Mouse (Mus musculus): ENCODE measurements around the gene Rab40b. TPM values are rescaled to one million over a fixed set of nuclear protein-coding genes. Genes with fewer than 3 reads are reported as not detected.
A peak's percentile ranks its signal among the peaks of the same experiment; 100 is the strongest.

The Rab40b gene
- total and polyA plus RNA-seq, 3 experiments = not detected

DNA sequence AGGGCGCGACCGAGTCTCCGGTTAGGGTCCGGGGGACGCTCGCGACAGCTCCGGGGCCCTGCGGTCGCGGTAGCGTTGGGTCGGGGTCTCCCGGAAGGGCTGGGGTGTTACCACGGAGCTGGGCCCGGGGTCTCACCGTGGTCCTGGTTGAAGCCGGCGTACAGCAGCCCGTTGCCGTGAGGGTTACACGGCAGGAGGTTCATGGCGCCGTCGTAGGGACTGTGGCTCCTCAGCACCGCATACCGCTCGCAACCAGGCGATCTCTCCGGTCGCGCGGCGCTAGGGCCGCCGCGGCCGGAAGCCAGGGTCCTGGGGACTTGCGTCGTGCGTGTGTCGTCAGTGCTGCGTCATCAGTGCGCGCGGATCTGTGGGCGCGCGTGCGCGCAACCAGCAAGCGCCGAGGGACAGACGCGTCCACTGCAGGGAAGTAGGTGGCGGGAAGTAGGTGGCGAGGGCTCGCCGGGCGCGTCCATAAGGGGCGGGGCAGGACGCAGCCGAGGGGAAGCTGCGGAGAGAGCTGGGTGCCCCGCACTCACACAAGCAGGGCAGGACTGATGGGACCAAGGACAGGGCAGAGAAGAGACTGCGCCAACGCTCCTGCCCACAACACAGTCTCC lies 33.9 kb downstream of the Rab40b start, which contains the start of gene Wdr45b (continued):
- TF ChIP-seq ELF1 (IDR thresholded peaks at IDR 0.05; ENCODE audit: low read depth, low read length) = peak; percentile 96
- no peak; the same call in 1 of the 2 replicates for TF ChIP-seq ZKSCAN1 (IDR thresholded peaks at IDR 0.05; ENCODE audit: borderline replicate concordance, low read depth, low read length)
- no peak for TF ChIP-seq RCOR1 (conservative IDR thresholded peaks at IDR 0.05; ENCODE audit: low read depth, low read length)
- TF ChIP-seq PAX5 (IDR thresholded peaks at IDR 0.05; ENCODE audit: low read length) = no peak
- TF ChIP-seq ZC3H11A (IDR thresholded peaks at IDR 0.05; ENCODE audit: low read depth, low read length) = no peak
- peak; percentile 61; the same call in 1 of the 2 replicates for TF ChIP-seq UBTF (IDR thresholded peaks at IDR 0.05; ENCODE audit: low read depth, low read length)
- TF ChIP-seq POLR2A (IDR thresholded peaks at IDR 0.05; ENCODE audit: low read depth, low read length) = peak; percentile 97
- peak; percentile 95 for TF ChIP-seq ZMIZ1 (IDR thresholded peaks at IDR 0.05; ENCODE audit: low read depth, low read length)
- peak; percentile 76 for TF ChIP-seq TBP (conservative IDR thresholded peaks at IDR 0.05; ENCODE audit: low read depth, low read length)
- TF ChIP-seq ETS1 (conservative IDR thresholded peaks at IDR 0.05; ENCODE audit: low read depth, low read length) = peak; percentile 62; the same call in 1 of the 2 replicates
- peak; percentile 56; the same call in 1 of the 2 replicates for TF ChIP-seq IRF4 (IDR thresholded peaks at IDR 0.05; ENCODE audit: low read depth, low read length)
- peak; percentile 92 for TF ChIP-seq MXI1 (IDR thresholded peaks at IDR 0.05; ENCODE audit: low read depth, low read length)
- TF ChIP-seq TCF12 (IDR thresholded peaks at IDR 0.05; ENCODE audit: low read depth, low read length) = peak; percentile 97
- peak; percentile 60; the same call in 1 of the 2 replicates for TF ChIP-seq MAZ (IDR thresholded peaks at IDR 0.05; ENCODE audit: low read depth, low read length)
- TF ChIP-seq MAFK (IDR thresholded peaks at IDR 0.05; ENCODE audit: insufficient replicate concordance, low read length) = no peak
- peak; percentile 77; the same call in 1 of the 2 replicates for TF ChIP-seq MYC (IDR thresholded peaks at IDR 0.05; ENCODE audit: low read depth, low read length)
- peak; percentile 87; the same call in 1 of the 2 replicates for TF ChIP-seq GABPA (IDR thresholded peaks at IDR 0.05; ENCODE audit: insufficient replicate concordance, low read depth, low read length)
- peak; percentile 84 for TF ChIP-seq MAX (IDR thresholded peaks at IDR 0.05; ENCODE audit: low read length)
- TF ChIP-seq MEF2A (IDR thresholded peaks at IDR 0.05; ENCODE audit: borderline replicate concordance, low read depth, low read length) = peak; percentile 71

- in situ Hi-C loops (cut with MboI; ENCODE audit: low pct_ligation_motif_present, low pct_unique_long_range_greater_than_20kb, low sequenced_read_pairs) = no loop called here
- TF ChIP-seq MAX (IDR thresholded peaks at IDR 0.05; ENCODE audit: low read length) (no peak), POLR2A (IDR thresholded peaks at IDR 0.05; ENCODE audit: low read depth, low read length) (no peak), MYC (IDR thresholded peaks at IDR 0.05; ENCODE audit: low read depth, low read length) (no peak; the same call in 1 of the 2 replicates), RCOR1 (conservative IDR thresholded peaks at IDR 0.05; ENCODE audit: low read depth, low read length) (no peak), JUND (conservative IDR thresholded peaks at IDR 0.05; ENCODE audit: low read depth, low read length) (no peak), CTCF (conservative IDR thresholded peaks at IDR 0.05 in 1 of 2, IDR thresholded peaks at IDR 0.05 in 1 of 2; ENCODE audit: low read depth in 2 of 2, low read length in 2 of 2) (peak in 1 of 2 experiments; percentile 46; a peak in 2 of 4 replicates)
- Histone ChIP-seq H3K4me3 (replicated peaks in 1 of 3; ENCODE audit: low read depth in 2 of 3, low read length in 2 of 3, poor library complexity in 1 of 3) (peak overlapping the region; percentile 78 to 89 (median 82)), H3K27ac (ENCODE audit: insufficient read depth, low read depth) (peak overlapping the region; percentile 19; the same call in 1 of the 2 replicates), H3K79me2 (replicated peaks; ENCODE audit: control insufficient read depth, extremely low read depth, insufficient read depth, poor library complexity, severe bottlenecking) (peaks cover 49% of the 10 kb centered on the region), H3K27me3 (replicated peaks) (no peaks in the 10 kb centered on the region), H3K4me2 (ENCODE audit: insufficient read depth, low read depth, poor library complexity, severe bottlenecking) (peak overlapping the region; percentile 59), H3K9me3 (replicated peaks; ENCODE audit: low read length) (no peaks in the 10 kb centered on the region), H3K9ac (ENCODE audit: insufficient read depth, low read depth) (peak overlapping the region; percentile 81), H3K36me3 (replicated peaks in 1 of 2; ENCODE audit: control insufficient read depth in 1 of 2, insufficient read depth in 1 of 2, low read length in 1 of 2) (peaks cover 10 to 35% of the 10 kb centered on the region in 2 experiments), H3K4me1 (ENCODE audit: control insufficient read depth in 1 of 2, insufficient read depth in 2 of 2) (peaks cover 10 to 41% of the 10 kb centered on the region in 2 experiments)
- dilution Hi-C loops (cut with MboI; ENCODE audit: extremely low pct_ligation_motif_present, extremely low pct_unique_long_range_greater_than_20kb, low sequenced_read_pairs) = no loop called here
- DNase-seq (ENCODE audit: extremely low read depth) = peak; percentile 22
Observed at GRCm38 (mm10) chr11:121353326-121354090, 34.5 kb downstream of the Rab40b start.
